Mouse (Mus musculus) kidney, adult 2 months (tissue): ENCODE results near the gene Bcl10.

Experiments
- CTCF ChIP-seq: fragments of 200-500 bp; conservative IDR thresholded peaks from 2 replicates; pipeline ENCODE4 v1.5.1; 2011; ENCODE audit warnings: low read depth, mild to moderate bottlenecking, control low read depth, low read length, moderate library complexity, mixed read lengths; ENCODE audit not compliant: insufficient read depth, insufficient read length
- POLR2A ChIP-seq: fragments of 200-500 bp; IDR thresholded peaks from one replicate; pipeline ENCODE4 v1.6.1; 2011; ENCODE audit warnings: low read depth, low read length, control low read depth

DNA sequence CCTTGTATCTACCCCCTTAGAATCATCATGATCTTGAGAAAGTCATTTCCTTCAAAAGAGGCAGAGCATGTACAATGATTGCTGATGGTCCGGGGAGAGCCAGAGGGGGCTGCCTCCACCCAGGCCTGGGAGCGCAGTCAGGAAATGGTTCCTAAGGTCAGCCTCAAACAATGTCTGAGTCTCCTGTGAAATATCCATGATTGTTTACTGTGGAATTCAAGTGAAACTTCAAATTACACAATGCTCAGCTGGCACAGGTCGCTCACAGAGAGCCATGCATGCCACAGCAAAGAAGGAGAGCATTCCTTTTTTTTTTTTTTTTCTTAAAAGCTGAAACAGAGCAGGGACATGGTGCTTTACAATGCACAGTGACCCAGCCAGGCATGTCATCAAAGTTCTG lies 30.2 kb upstream of the Bcl10 start:
- TF ChIP-seq CTCF (no peak), POLR2A (no peak)
